Mouse (Mus musculus) heart, adult 9 months (tissue): ENCODE results near the gene Gnl2.

Experiments used
- DNase-seq, 2 experiments: peaks; one replicate each; pipeline ENCODE4 v3.0.0; 2022; ENCODE audit warnings: low spot score in 2 of 2

Gnl2 gene

GRCm38 (mm10) chr4:125084403-125085345 is 68.3 kb downstream of the Gnl2 start, which contains the start of gene Meaf6:
Gene Meaf6 (plus strand): TSS chr4:125085134.
- DNase-seq = peak; percentile 90 to 91

- DNase-seq = no peak
These were observed 69.0 kb downstream of the Gnl2 start for GRCm38 (mm10) chr4:125085346-125085841.

GRCm38 (mm10) chr4:125093031-125093430 is 76.6 kb downstream of the Gnl2 start:
- no peak for DNase-seq

- DNase-seq = no peak
These were observed 79.7 kb downstream of the Gnl2 start for GRCm38 (mm10) chr4:125096066-125096465.

GRCm38 (mm10) chr4:125097412-125097811 is 81.0 kb downstream of the Gnl2 start:
- no peak for DNase-seq

- peak; percentile 34 to 70 for DNase-seq
These were observed 83.1 kb downstream of the Gnl2 start for GRCm38 (mm10) chr4:125099458-125099857.

GRCm38 (mm10) chr4:125101334-125101733 is 84.9 kb downstream of the Gnl2 start:
- DNase-seq = no peak
